Mouse (Mus musculus) embryonic stem cell, embryonic (primary cell): ENCODE measurements around the gene Pnkp.

Source experiments
- CTCF ChIA-PET, 4 experiments: fragments of 300-600 bp in 2 of 4; fragments of 350-600 bp in 2 of 4; sonication (Branson Sonifier 250); formaldehyde crosslinking; loops; one replicate each; lab custom pipeline; 2022; ENCODE audit warnings: inconsistent platforms in 2 of 4; lab: Charles Lee
- POLR2A ChIA-PET, 4 experiments: fragments of 300-600 bp in 2 of 4; fragments of 350-600 bp in 2 of 4; sonication (Branson Sonifier 250); formaldehyde crosslinking; loops; one replicate each; lab custom pipeline; 2022; ENCODE audit warnings: antibody characterized with exemption in 4 of 4, inconsistent platforms in 1 of 4; lab: Charles Lee

The Pnkp gene

DNA sequence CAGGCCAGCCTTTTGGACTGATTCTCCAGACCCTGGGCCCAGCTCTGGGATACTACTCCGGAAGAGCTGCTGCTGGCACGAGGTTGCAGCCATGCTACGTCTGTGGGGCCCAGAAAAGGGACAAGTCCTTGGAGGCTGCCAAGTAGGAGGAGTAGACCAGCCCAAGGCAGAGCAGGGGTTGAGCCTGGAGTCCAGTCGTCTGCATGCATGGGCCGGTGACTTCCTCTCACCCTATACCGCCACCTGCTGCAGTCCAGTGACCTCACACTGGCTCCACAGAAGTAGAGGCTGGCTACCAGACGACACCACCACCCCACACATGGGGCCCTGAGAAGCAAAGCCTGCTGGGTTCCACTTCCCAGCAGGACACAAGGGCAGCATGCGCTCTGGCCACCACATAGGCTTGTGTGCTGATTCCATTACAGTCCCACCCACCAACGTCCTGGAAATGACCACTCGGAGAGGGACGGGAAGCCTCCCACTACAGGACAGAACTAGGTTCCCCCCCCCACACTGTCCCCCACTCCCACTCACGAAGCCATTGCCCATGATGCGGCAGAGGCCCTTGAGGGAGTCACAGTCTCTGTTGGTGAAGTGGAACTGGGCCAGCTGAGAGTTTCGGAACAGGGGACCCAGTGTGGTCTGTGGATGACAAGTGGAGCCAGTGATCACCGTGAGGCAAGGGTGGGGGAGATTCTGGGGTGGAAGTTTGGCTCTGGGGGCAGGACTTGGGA lies 9.5 kb downstream of the Pnkp start:
- ChIA-PET POLR2A (interaction anchor here in 3 of 4 experiments (0.6 to 52.0 kb wide), 21 partner anchors 9 to 462 kb away, joined by 3 to 2007 read pairs (median 4); partner anchors contain the start of genes Akt1s1 (in 2 of the 3), Atf5 (in 2 of the 3), Il4i1 (in 2 of the 3) and Nup62 (in 2 of the 3)), CTCF (interaction anchor here in 1 of 4 experiments (1.0 kb wide), 1 partner anchor 216 kb away, joined by 3 read pairs; no protein-coding TSS in a partner anchor)

GRCm38 (mm10) chr7:44867010-44867702 lies 10.2 kb downstream of the Pnkp start:
- CTCF ChIA-PET = interaction anchor here in 1 of 4 experiments (1.0 kb wide), 1 partner anchor 217 kb away, joined by 3 read pairs; no protein-coding TSS in a partner anchor
- POLR2A ChIA-PET = interaction anchor here (0.6 to 52.0 kb wide), 18 partner anchors 10 to 463 kb away, joined by 3 to 2007 read pairs (median 6); partner anchors contain the start of genes Pnkp (in 3 of the 4), Akt1s1 (in 2 of the 4), Atf5 (in 2 of the 4) and Il4i1 (in 2 of the 4)

DNA sequence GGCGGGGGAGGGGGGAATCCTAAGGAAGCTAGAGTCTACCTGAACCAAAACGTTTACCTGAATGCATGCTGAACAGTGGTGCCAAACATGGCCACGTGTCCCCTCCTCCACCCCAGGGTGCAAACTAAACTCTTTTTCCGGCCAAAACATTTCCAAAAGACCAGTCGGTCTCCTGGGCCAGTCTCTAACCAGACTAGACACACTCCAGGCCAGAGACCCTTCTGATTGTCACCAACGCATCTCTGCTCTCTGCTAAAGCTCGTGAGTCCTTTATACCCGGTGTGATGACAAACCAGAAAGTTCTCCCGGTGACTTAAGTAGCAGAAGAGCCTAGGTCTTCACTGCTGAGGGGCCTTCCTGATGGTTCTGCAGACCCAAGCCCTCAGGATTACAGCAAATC lies 10.9 kb downstream of the Pnkp start:
- POLR2A ChIA-PET = interaction anchor here (0.7 to 52.0 kb wide), 21 partner anchors 8 to 159 kb away, joined by 3 to 2007 read pairs (median 6); partner anchors contain the start of genes Akt1s1 (in 3 of the 4), Tbc1d17 (in 3 of the 4), Atf5 (in 2 of the 4) and Il4i1 (in 2 of the 4)

DNA sequence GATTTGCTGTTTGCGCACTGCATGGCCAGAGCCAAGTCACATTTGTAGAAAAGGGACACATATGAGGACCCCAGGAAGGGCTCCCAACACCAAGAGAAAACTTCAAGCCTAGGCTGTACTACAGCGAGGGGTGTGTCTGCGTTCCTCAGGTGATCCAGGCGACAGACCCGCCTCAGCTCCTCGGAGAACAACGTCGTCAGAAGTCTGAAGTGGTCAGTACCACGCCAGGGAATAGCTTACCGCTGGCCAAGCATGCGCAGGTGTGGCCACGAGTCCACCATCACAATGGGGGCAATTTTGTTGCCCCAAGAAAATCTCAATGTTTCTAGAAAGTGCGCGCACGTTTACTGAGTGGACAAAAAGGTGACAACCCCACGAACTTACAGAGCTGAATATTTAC lies 11.5 kb downstream of the Pnkp start:
- CTCF ChIA-PET = interaction anchor here in 3 of 4 experiments (0.6 to 2.3 kb wide), 3 partner anchors 8 to 213 kb away, joined by 3 to 14 read pairs (median 4); no protein-coding TSS in a partner anchor

More for the DNA sequence above, 10.9 kb downstream of the Pnkp start:
- CTCF ChIA-PET = interaction anchor here in 1 of 4 experiments (0.7 kb wide), 1 partner anchor 108 kb away, joined by 4 read pairs; no protein-coding TSS in a partner anchor

DNA sequence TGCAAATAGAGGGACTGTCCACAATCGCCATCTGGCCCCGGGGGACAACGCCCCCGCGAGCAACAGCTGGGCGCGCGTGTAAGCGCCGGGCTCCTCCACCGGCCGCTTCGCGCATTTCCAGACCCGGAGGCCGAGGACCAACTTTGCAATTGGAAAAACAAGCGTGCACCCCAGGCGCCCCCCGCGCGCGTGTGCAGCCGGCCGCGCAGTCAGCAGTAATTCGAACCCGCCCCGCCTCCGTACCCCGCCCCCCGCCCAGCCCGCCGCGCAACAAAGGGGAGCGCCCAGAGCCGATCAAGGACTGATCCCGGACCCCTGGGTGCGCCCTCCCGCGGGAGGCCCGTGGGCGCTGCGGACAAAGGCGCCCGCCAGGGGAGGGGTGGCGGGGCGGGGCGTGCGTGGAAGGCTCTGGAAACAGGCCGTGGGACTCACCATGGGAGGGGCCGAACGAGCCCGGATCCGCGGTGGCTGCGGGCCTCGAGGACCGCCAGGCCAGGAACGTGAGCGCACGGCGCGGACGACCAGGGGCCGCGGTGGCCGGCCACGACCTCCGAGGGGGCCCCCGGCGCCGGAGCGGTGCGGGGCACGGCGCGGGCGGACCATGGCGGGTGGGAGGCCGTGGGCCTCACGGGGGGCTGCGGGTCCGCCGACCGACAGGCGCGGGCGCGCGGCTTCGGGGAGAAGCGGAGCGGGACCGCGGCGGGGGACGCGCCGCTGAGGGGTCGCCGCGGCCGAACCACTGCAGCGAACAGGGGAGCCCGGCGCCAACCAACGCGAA lies 12.2 kb downstream of the Pnkp start:
- CTCF ChIA-PET = interaction anchor here (0.6 to 2.7 kb wide), 15 partner anchors 8 to 996 kb away, joined by 3 to 15 read pairs (median 4); partner anchors contain the start of genes Akt1s1 (in 1 of the 4), Fuz (in 1 of the 4), Pnkp (in 1 of the 4) and Tbc1d17 (in 1 of the 4)
- POLR2A ChIA-PET = interaction anchor here (0.5 to 52.0 kb wide), 103 partner anchors 8 to 744 kb away, joined by 3 to 2007 read pairs (median 5); partner anchors contain the start of genes Akt1s1 (in 3 of the 4), Atf5 (in 3 of the 4), Fuz (in 3 of the 4) and Il4i1 (in 3 of the 4)

More for the DNA sequence above, 11.5 kb downstream of the Pnkp start:
- POLR2A ChIA-PET = interaction anchor here (0.5 to 52.0 kb wide), 25 partner anchors 8 to 745 kb away, joined by 3 to 2007 read pairs (median 7); partner anchors contain the start of genes Akt1s1 (in 3 of the 4), Tbc1d17 (in 3 of the 4), Atf5 (in 2 of the 4) and Il4i1 (in 2 of the 4)

DNA sequence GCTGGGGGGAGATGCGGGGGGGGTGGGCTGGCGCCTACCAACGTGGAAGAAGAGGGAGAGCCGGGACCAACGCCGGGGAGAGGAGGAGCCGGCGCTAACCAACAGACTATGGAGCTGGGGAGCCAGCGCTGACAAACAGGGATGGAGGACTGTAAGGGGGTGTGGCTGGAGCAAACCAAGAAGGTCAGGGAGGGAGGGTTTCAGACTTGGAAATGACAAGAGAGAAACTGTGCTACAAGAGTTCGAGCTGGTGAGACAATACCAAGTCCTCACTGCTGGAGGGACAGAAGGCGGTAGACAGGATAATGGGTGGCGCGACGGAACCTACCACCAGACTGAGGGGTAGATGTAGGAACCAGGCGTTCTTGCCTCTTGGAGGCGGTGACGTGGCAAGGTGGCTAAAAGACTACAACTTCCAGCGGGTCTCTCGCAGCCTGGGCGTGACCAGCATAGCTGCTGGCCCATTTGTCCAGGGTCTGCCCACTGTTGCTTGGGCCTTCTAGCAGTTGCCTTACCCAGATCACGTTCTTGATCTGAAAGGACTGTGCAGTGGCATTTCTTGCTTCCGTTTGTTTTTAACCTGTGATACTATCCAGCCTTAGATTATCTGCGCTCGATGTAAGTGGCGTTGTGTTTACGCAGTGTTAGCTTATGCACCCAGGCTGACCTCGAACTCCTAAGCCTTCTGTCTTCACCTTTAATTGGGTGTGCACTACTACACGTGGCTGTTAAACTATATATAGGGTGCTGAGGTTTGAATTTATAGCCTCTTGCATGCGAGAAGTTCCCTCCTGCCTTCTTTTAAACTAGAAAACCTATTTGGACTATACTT lies 13.0 kb downstream of the Pnkp start, which contains the start of gene Ptov1:
Ptov1 (minus strand) TSS at position 92 of the 832 bp plus-strand sequence.
- ChIA-PET CTCF (interaction anchor here (0.6 to 2.7 kb wide), 18 partner anchors 8 to 996 kb away, joined by 3 to 15 read pairs (median 4); partner anchors contain the start of genes Akt1s1 (in 1 of the 4), Fuz (in 1 of the 4), Pnkp (in 1 of the 4) and Prmt1 (in 1 of the 4)), POLR2A (interaction anchor here (0.5 to 52.0 kb wide), 103 partner anchors 8 to 644 kb away, joined by 3 to 2007 read pairs (median 4); partner anchors contain the start of genes Akt1s1 (in 3 of the 4), Atf5 (in 3 of the 4), Fuz (in 3 of the 4) and Il4i1 (in 3 of the 4))

DNA sequence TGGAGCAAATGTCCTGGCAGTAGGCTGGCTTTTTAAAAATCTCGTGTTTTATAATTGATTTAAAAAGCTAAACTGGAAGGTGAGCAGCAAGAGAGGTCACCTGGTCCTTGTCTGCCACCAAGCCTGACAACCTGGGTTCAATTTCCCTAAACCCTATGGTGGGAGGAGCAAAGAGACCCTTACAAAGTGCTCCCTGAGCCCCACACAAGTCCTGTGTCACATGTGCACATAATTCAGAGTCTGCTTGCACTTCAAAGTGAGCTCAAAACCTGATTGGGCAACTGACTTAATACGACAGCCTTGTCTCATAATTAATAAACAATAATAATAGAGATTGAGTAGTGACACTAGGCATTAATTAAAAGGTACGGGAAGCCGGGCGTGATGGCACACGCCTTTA lies 13.7 kb downstream of the Pnkp start:
- ChIA-PET CTCF (interaction anchor here in 3 of 4 experiments (0.8 to 2.7 kb wide), 11 partner anchors 10 to 343 kb away, joined by 3 to 15 read pairs (median 4); partner anchors contain the start of gene Prmt1 (in 1 of the 3)), POLR2A (interaction anchor here (0.6 to 52.0 kb wide), 65 partner anchors 9 to 491 kb away, joined by 3 to 2007 read pairs (median 7); partner anchors contain the start of genes Akt1s1 (in 3 of the 4), Atf5 (in 3 of the 4), Il4i1 (in 3 of the 4) and Med25 (in 3 of the 4))

- POLR2A ChIA-PET = interaction anchor here in 3 of 4 experiments (0.6 to 52.0 kb wide), 26 partner anchors 8 to 572 kb away, joined by 3 to 2007 read pairs (median 11); partner anchors contain the start of genes Akt1s1 (in 3 of the 3), Pnkp (in 3 of the 3), Tbc1d17 (in 3 of the 3) and Atf5 (in 2 of the 3)
- CTCF ChIA-PET = interaction anchor here in 3 of 4 experiments (0.6 to 2.7 kb wide), 11 partner anchors 27 to 459 kb away, joined by 3 to 10 read pairs (median 3); partner anchors contain the start of gene Prmt1 (in 1 of the 3)
Observed at GRCm38 (mm10) chr7:44871181-44871580, 14.2 kb downstream of the Pnkp start.

GRCm38 (mm10) chr7:44871774-44872173 lies 14.8 kb downstream of the Pnkp start:
- ChIA-PET CTCF (interaction anchor here in 3 of 4 experiments (0.6 to 2.7 kb wide), 8 partner anchors 27 to 460 kb away, joined by 3 to 10 read pairs (median 4); no protein-coding TSS in a partner anchor), POLR2A (interaction anchor here in 3 of 4 experiments (0.7 to 52.0 kb wide), 16 partner anchors 8 to 571 kb away, joined by 3 to 2007 read pairs (median 24); partner anchors contain the start of genes Akt1s1 (in 3 of the 3), Tbc1d17 (in 3 of the 3), Atf5 (in 2 of the 3) and Il4i1 (in 2 of the 3))

DNA sequence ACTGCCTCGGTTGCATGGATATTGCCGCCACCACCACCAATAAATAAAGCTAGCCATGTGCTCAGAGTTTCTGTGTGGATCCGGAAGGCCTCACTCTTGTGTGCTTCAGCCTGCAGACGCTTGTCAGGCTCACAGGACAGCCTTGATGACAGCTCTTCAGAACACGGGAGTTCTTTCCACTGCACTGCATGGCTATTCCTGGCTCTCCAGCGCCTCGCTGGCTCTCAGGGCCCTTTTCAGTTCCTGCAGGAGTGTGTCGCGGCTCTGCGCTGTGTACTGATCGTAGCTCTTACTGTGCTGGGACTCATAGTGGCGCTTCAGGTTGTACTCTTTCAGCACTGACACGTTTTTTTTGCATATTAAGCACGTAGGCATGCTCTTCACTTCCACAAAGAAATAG lies 20.9 kb downstream of the Pnkp start:
- CTCF ChIA-PET = no interaction called here
- POLR2A ChIA-PET = interaction anchor here (0.5 to 2.2 kb wide), 17 partner anchors 8 to 281 kb away, joined by 3 to 10 read pairs (median 4); partner anchors contain the start of genes Akt1s1 (in 1 of the 4), Atf5 (in 1 of the 4), Il4i1 (in 1 of the 4) and Izumo2 (in 1 of the 4)

GRCm38 (mm10) chr7:44883036-44883435 lies 26.1 kb downstream of the Pnkp start:
- CTCF ChIA-PET = no interaction called here
- POLR2A ChIA-PET = interaction anchor here in 3 of 4 experiments (1.0 to 4.3 kb wide), 15 partner anchors 9 to 175 kb away, joined by 3 to 25 read pairs (median 5); partner anchors contain the start of genes Ptov1 (in 3 of the 3), Med25 (in 2 of the 3), Fuz (in 1 of the 3) and Il4i1 (in 1 of the 3)

DNA sequence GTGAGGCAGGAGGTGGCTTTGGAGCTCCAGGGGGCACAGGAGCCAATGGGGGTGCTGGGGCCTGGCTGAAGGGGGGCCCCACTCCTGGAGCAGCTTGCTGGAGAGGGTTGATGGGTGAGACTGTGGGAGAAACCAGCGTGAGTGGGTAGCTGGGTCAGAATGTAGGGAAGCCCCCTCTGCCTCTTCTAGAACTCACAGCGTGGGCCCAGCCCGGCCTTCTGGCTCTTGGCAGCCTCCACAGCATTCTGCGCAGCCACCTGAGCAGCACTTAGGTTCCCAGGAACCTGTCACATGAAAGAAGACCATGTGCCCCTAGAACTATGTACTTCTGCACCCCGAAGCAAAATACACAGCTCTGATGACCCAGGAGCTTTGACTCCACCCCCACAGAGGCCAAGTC lies 27.7 kb downstream of the Pnkp start:
- POLR2A ChIA-PET = interaction anchor here in 3 of 4 experiments (0.8 to 4.3 kb wide), 14 partner anchors 10 to 101 kb away, joined by 3 to 25 read pairs (median 4); partner anchors contain the start of genes Ptov1 (in 3 of the 3), Akt1s1 (in 2 of the 3), Tbc1d17 (in 2 of the 3) and Fuz (in 1 of the 3)

GRCm38 (mm10) chr7:44886964-44887363 lies 30.0 kb downstream of the Pnkp start:
- POLR2A ChIA-PET = interaction anchor here in 3 of 4 experiments (0.6 to 3.0 kb wide), 7 partner anchors 10 to 178 kb away, joined by 3 to 11 read pairs (median 3); partner anchors contain the start of genes Izumo2 (in 1 of the 3) and Ptov1 (in 1 of the 3)
- CTCF ChIA-PET = interaction anchor here in 1 of 4 experiments (0.5 kb wide), 1 partner anchor 14 kb away, joined by 16 read pairs; no protein-coding TSS in a partner anchor

More for the DNA sequence above, 27.7 kb downstream of the Pnkp start:
- CTCF ChIA-PET = interaction anchor here (0.5 to 1.4 kb wide), 6 partner anchors 12 to 1796 kb away, joined by 3 to 4 read pairs (median 3); partner anchors contain the start of gene Ap2a1 (in 1 of the 4)
